Mouse (Mus musculus) CD4-positive, CD25-positive, alpha-beta regulatory T cell, adult 4 months (primary cell): ENCODE measurements around the gene Plekha5. TPM values are rescaled to one million over a fixed set of nuclear protein-coding genes. Genes with fewer than 3 reads are reported as not detected.
A peak's percentile ranks its signal among the peaks of the same experiment; 100 is the strongest.

Experiments used
- ATAC-seq: one replicate; pipeline ENCODE4 v1.8.0; 2017
- polyA plus RNA-seq, 2 experiments: library from polyadenylated mRNA; unstranded; fragments of 100-300 nt; shearing (Covaris generic); gene quantifications; one replicate each; pipeline ENCODE4 v1.2.1; 2017

Plekha5 gene
- 10 to 100 TPM; 15.9 to 18.4 TPM for polyA plus RNA-seq

DNA sequence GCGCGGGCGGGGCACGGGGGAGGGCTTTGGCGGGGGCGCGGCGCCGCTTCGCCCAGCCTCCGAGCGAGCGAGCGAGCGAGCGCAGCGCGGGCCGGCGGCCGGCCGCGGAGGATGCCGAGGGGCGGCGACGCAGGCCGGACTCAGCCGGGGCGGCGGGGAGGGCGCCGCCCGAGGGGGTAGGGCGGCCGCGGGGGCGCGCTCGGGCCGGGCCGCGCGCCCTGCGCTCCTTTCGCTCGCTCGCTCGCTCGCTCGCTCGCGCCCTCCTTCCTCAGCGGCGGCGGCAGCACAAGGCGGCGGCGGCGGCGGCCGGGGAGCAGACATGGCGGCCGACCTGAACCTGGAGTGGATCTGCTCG is at the start of gene Plekha5:
Plekha5 (plus strand) TSS at position 209 of the 355 bp plus-strand sequence.
- peak; percentile 70 for ATAC-seq

- ATAC-seq, result no peak
Observed at GRCm38 (mm10) chr6:140375671-140376070, 48.2 kb upstream of the Plekha5 start.

- no peak for ATAC-seq
Observed at GRCm38 (mm10) chr6:140380588-140380987, 43.3 kb upstream of the Plekha5 start.

DNA sequence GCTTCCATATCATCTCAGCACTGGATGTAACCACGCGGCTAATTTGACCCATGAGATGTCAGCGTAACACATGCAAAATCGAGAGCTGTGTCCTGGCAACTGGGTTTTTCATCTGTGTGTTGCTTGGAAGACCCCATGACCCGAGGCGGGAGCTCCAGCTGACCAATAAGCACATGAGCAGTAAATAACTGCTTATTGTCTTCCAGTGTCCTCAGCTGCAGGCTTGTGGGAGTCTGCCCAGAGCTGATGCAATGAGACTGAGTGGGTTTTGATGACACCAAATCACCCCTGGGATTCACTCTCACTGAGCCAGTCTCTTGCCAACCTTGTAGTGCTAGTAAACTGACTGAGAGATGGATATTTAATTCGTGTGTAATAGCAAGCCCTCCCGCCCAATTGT is 42.7 kb upstream of the Plekha5 start:
- no peak for ATAC-seq

GRCm38 (mm10) chr6:140383580-140384400 is 40.1 kb upstream of the Plekha5 start:
- no peak for ATAC-seq

DNA sequence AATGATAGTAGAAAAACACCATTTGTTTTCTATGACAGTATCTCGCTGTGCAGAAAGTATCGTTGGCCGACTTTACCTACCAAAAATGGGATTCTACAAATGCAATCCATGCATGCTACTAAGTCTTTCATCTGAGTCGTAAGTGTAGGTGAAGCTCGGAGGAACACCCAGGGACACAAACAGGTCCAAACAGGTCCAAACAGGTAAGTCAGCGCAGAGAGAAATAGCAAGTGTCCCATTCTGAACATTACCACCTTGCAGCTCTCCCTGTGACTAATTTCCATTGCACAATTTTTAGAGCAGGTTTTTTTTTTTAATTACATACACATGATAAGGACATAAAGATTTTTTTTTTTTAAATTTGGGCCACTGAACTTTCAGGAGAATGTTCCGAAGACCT is 27.2 kb upstream of the Plekha5 start:
- no peak for ATAC-seq

GRCm38 (mm10) chr6:140402766-140403310 is 21.0 kb upstream of the Plekha5 start:
- ATAC-seq, result no peak

- ATAC-seq, result no peak
Observed at GRCm38 (mm10) chr6:140411996-140412395, 11.9 kb upstream of the Plekha5 start.

DNA sequence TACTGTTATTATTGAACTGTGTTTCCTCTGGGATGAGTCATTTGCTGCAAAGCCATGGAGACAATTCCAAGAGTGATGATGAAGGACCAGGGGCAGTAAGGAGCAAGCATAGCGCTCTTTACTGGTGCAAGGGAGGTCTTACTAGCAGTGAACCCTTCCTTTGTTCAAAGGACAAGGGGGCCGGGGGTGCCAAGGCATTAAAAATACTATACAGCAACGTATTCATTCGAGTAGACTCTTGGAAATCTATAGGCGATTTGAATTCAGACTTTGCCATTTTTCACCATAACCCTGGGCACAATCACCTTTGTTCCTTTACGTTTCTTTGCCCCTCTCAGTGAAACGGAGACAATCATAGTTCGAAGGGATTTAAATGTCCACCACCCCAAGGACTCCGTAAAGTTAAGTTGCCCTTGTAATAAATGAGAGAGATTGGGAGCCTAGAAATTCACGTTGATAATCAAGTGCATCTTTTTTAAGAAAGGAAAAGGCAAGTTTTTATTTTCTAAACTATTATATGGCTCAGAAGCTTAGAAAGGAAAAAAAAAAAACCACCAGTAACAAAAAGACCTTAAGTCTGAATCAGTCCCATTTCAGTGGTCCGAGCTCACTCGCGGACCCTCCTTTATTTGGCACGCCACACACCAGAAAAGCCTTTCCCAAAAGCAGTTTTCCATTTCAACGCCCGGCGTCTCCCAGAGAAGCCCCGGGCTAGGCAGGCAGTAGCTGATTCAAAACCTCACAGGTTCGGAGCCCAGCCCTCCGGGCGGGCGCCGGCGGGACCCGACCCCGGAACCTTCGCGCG is 611 bp upstream of the Plekha5 start:
- no peak for ATAC-seq

DNA sequence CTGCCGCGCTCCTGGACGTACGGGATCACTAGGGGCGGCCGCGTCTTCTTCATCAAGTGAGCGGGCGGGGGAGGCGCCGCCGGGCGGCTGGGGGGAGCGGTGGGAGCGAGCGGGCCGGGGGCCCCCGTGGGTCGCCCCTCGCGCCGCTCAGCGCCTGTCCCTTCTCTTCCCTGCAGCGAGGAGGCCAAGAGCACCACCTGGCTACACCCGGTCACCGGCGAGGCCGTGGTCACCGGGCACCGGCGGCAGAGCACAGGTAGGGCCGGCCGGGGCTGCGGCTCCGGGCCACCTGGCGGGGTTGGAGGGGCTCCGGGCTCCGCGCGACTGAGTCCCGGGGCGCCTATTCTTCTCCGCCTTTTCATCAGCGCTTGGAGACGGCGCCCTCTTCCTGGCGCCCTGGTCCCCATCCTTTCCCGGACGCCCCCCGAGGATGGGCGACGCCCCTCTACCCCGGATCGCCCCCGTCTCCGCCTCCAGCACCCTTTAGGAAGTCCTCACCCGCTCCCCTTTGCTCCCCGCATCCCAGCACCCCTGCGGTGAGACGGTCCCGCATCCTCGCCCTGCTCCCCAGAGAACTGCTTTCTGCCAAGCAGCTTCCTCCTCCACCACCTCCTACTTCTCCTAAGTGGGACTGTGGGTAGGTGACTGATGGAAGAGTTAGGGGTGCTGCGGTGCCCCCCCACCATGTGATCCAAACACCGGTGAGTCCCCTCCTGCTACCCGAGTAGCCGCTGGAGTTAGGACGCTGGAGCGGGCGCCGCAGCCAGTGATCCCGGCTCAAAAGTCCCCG is 542 bp downstream of the Plekha5 start:
- ATAC-seq, result peak; percentile 36

GRCm38 (mm10) chr6:140424991-140425361 is 1.1 kb downstream of the Plekha5 start:
- peak; percentile 16 for ATAC-seq

- no peak for ATAC-seq
Observed at GRCm38 (mm10) chr6:140429236-140429635, 5.4 kb downstream of the Plekha5 start.

DNA sequence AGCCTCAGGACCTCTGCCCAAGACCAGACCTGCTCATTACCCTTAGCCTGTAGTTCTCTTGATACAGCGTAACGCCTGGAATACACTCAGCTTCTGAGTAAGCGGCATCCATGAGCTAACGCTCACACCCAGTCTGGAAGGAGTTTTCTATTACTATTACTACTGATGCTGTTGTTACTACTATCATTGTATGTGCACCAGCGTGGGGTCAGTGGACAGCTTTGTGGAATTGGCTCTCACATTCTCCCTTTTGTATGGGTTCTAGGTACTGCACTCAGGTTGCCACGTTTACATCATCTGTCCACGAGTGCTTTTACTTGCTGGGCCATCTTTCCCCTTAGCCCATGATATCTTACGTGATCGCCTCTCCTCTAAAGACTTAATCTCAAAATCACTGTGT is 8.5 kb downstream of the Plekha5 start:
- ATAC-seq, result no peak

DNA sequence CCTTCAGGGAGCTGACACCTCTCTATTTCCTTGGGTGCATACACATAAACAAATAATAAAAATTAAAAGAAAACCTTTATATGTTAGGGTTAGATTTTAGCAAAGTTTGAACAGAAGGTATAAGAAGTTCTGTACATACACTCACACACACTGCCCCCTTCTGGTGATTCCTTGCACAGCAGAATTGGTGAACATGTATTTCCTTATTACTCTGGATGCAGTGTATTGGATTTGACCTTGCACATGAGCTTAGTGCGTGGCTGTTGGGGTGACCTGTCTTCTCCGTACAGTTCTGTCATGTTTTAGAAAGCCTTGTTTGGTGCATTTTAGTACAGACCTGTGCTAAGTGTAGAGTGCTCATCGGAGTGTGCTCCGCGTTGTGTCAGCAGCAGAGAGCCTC is 19.5 kb downstream of the Plekha5 start:
- ATAC-seq, result peak; percentile 75

GRCm38 (mm10) chr6:140444147-140444546 is 20.3 kb downstream of the Plekha5 start:
- ATAC-seq, result no peak

DNA sequence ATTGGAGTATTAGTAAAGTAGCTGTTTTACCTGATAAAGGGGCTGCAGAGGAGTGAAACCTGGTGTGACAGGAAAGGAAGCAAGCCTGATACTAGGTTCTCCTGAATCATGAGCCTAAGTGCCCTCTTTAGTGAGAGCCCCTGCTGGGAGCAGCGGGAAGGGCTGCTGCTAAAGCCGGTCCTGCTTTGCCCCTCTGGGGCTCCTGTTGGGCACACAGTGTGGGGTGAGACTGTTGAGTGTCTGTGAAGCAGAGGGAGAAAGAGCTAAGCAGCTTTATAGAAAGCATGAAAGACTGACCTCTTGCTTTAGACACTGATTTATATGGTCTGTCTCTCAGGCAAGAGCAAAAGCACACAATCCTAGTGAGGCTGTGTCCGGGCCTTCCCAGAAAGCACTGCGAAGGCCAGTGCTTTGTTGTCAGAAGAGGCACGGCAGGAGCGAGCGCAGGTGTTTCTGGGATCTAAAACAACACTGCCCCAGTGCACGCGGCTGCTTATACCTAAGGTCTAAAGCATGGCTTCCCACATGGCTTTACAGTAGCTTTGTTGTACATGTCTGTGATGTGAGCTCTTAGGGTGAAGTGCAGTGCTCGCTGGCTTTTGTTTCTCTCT is 21.1 kb downstream of the Plekha5 start:
- ATAC-seq, result no peak

DNA sequence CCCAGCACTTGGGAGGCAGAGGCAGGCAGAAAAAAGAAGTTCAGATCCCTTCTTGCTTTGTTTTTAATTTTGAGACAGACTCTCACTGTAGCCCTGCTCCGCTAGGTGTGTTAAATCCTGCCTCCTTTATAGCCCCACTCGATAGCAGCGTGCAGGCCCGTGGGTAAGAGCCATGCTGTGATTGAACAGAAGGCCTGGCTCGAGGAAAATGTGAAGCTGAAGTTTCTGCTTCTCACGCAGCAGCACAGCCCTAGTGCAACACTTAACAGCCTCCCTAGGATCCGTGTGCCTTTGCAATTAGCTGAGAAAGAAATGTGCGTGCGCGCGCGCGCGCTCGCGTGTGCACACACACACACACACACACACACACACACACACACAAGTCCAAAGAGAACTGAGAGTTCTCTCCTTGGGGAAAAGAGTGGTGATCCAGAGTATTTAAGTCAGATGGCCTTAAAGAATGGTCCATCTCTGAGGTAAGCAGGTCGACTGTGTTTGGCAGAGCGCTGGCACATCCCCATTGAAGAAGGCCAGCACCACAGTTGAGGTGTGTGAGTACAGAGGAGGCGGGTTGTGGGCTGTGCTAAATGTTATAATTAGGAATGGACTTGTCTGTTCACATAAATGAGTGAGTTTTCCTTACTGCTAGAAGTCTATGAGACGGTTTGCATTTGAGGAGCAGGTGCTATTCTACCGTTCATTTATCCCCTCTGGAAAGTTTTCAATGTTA is 24.3 kb downstream of the Plekha5 start:
- ATAC-seq, result no peak

GRCm38 (mm10) chr6:140450693-140451092 is 26.8 kb downstream of the Plekha5 start:
- no peak for ATAC-seq

GRCm38 (mm10) chr6:140452736-140453135 is 28.9 kb downstream of the Plekha5 start:
- ATAC-seq, result no peak

- no peak for ATAC-seq
Observed at GRCm38 (mm10) chr6:140453454-140453853, 29.6 kb downstream of the Plekha5 start.

- ATAC-seq, result no peak
Observed at GRCm38 (mm10) chr6:140454388-140454787, 30.5 kb downstream of the Plekha5 start.

- no peak for ATAC-seq
Observed at GRCm38 (mm10) chr6:140455851-140456250, 32.0 kb downstream of the Plekha5 start.
